Mouse (Mus musculus): ENCODE measurements at regions not wholly inside any gene's neighbourhood (a gene's known extent, or its start where the extent isn't known, plus 50 kb on each side); places are given as distances from the start of the nearest gene placed in this dataset.

GRCm38 (mm10) chr3:39357012-39357411, 470.3 kb downstream of the Fat4 start:
- H3K36me3 ChIP-seq (ENCODE audit: control insufficient read depth, insufficient read depth, low read length, poor library complexity, severe bottlenecking): no peaks in the 10 kb centered on the region
- H3K4me1 ChIP-seq (ENCODE audit: control insufficient read depth, insufficient read depth, low read length): no peaks in the 10 kb centered on the region
- H3K27ac ChIP-seq (ENCODE audit: insufficient read depth, low read length): no peak overlapping the region
- H3K9me3 ChIP-seq (replicated peaks; ENCODE audit: control insufficient read depth, insufficient read depth, low read length, poor library complexity, severe bottlenecking): no peaks in the 10 kb centered on the region
- H3K27me3 ChIP-seq (ENCODE audit: control insufficient read depth, insufficient read depth, low read length, poor library complexity, severe bottlenecking): no peaks in the 10 kb centered on the region
- no peak overlapping the region for H3K4me3 ChIP-seq (ENCODE audit: low read depth, low read length)
- TF ChIP-seq POLR2A (IDR thresholded peaks at IDR 0.05; ENCODE audit: insufficient read depth, low read length) (no peak), CTCF (IDR thresholded peaks at IDR 0.05; ENCODE audit: low read depth, low read length) (no peak), EP300 (IDR thresholded peaks at IDR 0.05; ENCODE audit: insufficient read depth, low read depth, low read length) (no peak)
- H3K9ac ChIP-seq (ENCODE audit: low read depth, poor library complexity, severe bottlenecking): no peak overlapping the region

- Histone ChIP-seq H3K27ac (ENCODE audit: insufficient read depth, low read length) (no peak overlapping the region), H3K9ac (ENCODE audit: low read depth, poor library complexity, severe bottlenecking) (no peak overlapping the region)
- TF ChIP-seq CTCF (IDR thresholded peaks at IDR 0.05; ENCODE audit: low read depth, low read length) (no peak), EP300 (IDR thresholded peaks at IDR 0.05; ENCODE audit: insufficient read depth, low read depth, low read length) (no peak), POLR2A (IDR thresholded peaks at IDR 0.05; ENCODE audit: insufficient read depth, low read length) (no peak)
Measured at GRCm38 (mm10) chr3:39360278-39360677, 473.5 kb downstream of the Fat4 start.

GRCm38 (mm10) chr3:39370926-39371325, 484.2 kb downstream of the Fat4 start:
- Histone ChIP-seq H3K4me3 (ENCODE audit: low read depth, low read length) (no peak overlapping the region), H3K9ac (ENCODE audit: low read depth, poor library complexity, severe bottlenecking) (no peak overlapping the region), H3K4me1 (ENCODE audit: control insufficient read depth, insufficient read depth, low read length) (no peaks in the 10 kb centered on the region), H3K36me3 (ENCODE audit: control insufficient read depth, insufficient read depth, low read length, poor library complexity, severe bottlenecking) (no peaks in the 10 kb centered on the region), H3K27ac (ENCODE audit: insufficient read depth, low read length) (no peak overlapping the region), H3K9me3 (replicated peaks; ENCODE audit: control insufficient read depth, insufficient read depth, low read length, poor library complexity, severe bottlenecking) (no peaks in the 10 kb centered on the region), H3K27me3 (ENCODE audit: control insufficient read depth, insufficient read depth, low read length, poor library complexity, severe bottlenecking) (no peaks in the 10 kb centered on the region)
- TF ChIP-seq CTCF (IDR thresholded peaks at IDR 0.05; ENCODE audit: low read depth, low read length) (no peak), EP300 (IDR thresholded peaks at IDR 0.05; ENCODE audit: insufficient read depth, low read depth, low read length) (no peak), POLR2A (IDR thresholded peaks at IDR 0.05; ENCODE audit: insufficient read depth, low read length) (no peak)

More at GRCm38 (mm10) chr3:39360278-39360677, 473.5 kb downstream of the Fat4 start:
- no peak overlapping the region for H3K4me3 ChIP-seq (ENCODE audit: low read depth, low read length)
- H3K4me1 ChIP-seq (ENCODE audit: control insufficient read depth, insufficient read depth, low read length): no peaks in the 10 kb centered on the region
- H3K27me3 ChIP-seq (ENCODE audit: control insufficient read depth, insufficient read depth, low read length, poor library complexity, severe bottlenecking): no peaks in the 10 kb centered on the region
- H3K36me3 ChIP-seq (ENCODE audit: control insufficient read depth, insufficient read depth, low read length, poor library complexity, severe bottlenecking): no peaks in the 10 kb centered on the region
- no peaks in the 10 kb centered on the region for H3K9me3 ChIP-seq (replicated peaks; ENCODE audit: control insufficient read depth, insufficient read depth, low read length, poor library complexity, severe bottlenecking)

- Histone ChIP-seq H3K36me3 (ENCODE audit: control insufficient read depth, insufficient read depth, low read length, poor library complexity, severe bottlenecking) (no peaks in the 10 kb centered on the region), H3K27ac (ENCODE audit: insufficient read depth, low read length) (no peak overlapping the region), H3K4me1 (ENCODE audit: control insufficient read depth, insufficient read depth, low read length) (no peaks in the 10 kb centered on the region), H3K4me3 (ENCODE audit: low read depth, low read length) (no peak overlapping the region), H3K27me3 (ENCODE audit: control insufficient read depth, insufficient read depth, low read length, poor library complexity, severe bottlenecking) (no peaks in the 10 kb centered on the region), H3K9me3 (replicated peaks; ENCODE audit: control insufficient read depth, insufficient read depth, low read length, poor library complexity, severe bottlenecking) (no peaks in the 10 kb centered on the region), H3K9ac (ENCODE audit: low read depth, poor library complexity, severe bottlenecking) (no peak overlapping the region)
- TF ChIP-seq CTCF (IDR thresholded peaks at IDR 0.05; ENCODE audit: low read depth, low read length) (no peak), EP300 (IDR thresholded peaks at IDR 0.05; ENCODE audit: insufficient read depth, low read depth, low read length) (no peak), POLR2A (IDR thresholded peaks at IDR 0.05; ENCODE audit: insufficient read depth, low read length) (no peak)
Measured at GRCm38 (mm10) chr3:39372426-39372950, 485.7 kb downstream of the Fat4 start.

DNA sequence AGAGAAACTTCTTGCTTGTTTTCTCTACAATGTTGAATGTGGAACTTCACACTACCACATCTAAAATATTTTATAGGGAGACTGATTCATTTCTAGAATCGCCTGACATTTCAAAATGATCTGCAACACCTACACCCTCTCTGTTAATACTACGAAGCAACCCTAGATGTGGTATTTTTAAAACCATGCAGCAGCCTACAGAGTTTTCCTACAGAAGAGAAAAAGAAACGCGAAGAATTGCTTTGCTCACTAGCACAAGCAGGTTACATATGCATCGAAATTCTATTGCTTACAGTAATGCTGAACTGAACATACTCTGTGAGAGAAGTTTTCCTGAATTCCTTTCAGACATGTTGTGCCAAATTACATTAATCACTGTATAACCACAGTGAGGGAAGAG, 488.7 kb downstream of the Fat4 start:
- H3K4me1 ChIP-seq (ENCODE audit: control insufficient read depth, insufficient read depth, low read length): no peaks in the 10 kb centered on the region
- H3K9ac ChIP-seq (ENCODE audit: low read depth, poor library complexity, severe bottlenecking): no peak overlapping the region
- TF ChIP-seq CTCF (IDR thresholded peaks at IDR 0.05; ENCODE audit: low read depth, low read length) (no peak), EP300 (IDR thresholded peaks at IDR 0.05; ENCODE audit: insufficient read depth, low read depth, low read length) (no peak), POLR2A (IDR thresholded peaks at IDR 0.05; ENCODE audit: insufficient read depth, low read length) (no peak)
- H3K27ac ChIP-seq (ENCODE audit: insufficient read depth, low read length): no peak overlapping the region
- no peaks in the 10 kb centered on the region for H3K36me3 ChIP-seq (ENCODE audit: control insufficient read depth, insufficient read depth, low read length, poor library complexity, severe bottlenecking)
- H3K9me3 ChIP-seq (replicated peaks; ENCODE audit: control insufficient read depth, insufficient read depth, low read length, poor library complexity, severe bottlenecking): no peaks in the 10 kb centered on the region
- no peak overlapping the region for H3K4me3 ChIP-seq (ENCODE audit: low read depth, low read length)
- H3K27me3 ChIP-seq (ENCODE audit: control insufficient read depth, insufficient read depth, low read length, poor library complexity, severe bottlenecking): no peaks in the 10 kb centered on the region

DNA sequence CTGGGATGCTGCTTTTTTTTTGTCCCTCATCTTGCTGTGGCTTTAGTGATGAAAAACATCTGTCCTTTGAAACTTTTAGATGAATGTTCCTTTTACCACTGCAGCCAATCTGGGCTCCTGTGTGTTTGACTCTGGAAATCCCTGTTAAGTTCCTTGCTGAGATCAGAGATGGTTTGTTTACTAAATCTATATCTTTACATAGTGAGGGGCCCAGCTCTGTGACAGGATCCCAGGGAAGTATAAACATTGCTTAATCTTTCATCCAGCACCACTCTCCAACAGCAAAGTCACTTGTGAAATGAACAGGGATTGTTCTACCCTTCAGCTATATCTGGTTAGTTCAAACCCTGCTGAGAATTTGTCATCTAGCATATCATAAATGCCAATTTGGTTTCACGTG, 501.8 kb downstream of the Fat4 start:
- H3K4me3 ChIP-seq (ENCODE audit: low read depth, low read length): no peak overlapping the region
- no peak overlapping the region for H3K27ac ChIP-seq (ENCODE audit: insufficient read depth, low read length)
- H3K9me3 ChIP-seq (replicated peaks; ENCODE audit: control insufficient read depth, insufficient read depth, low read length, poor library complexity, severe bottlenecking): no peaks in the 10 kb centered on the region
- H3K36me3 ChIP-seq (ENCODE audit: control insufficient read depth, insufficient read depth, low read length, poor library complexity, severe bottlenecking): no peaks in the 10 kb centered on the region
- H3K9ac ChIP-seq (ENCODE audit: low read depth, poor library complexity, severe bottlenecking): no peak overlapping the region
- H3K27me3 ChIP-seq (ENCODE audit: control insufficient read depth, insufficient read depth, low read length, poor library complexity, severe bottlenecking): no peaks in the 10 kb centered on the region
- no peaks in the 10 kb centered on the region for H3K4me1 ChIP-seq (ENCODE audit: control insufficient read depth, insufficient read depth, low read length)
- TF ChIP-seq CTCF (IDR thresholded peaks at IDR 0.05; ENCODE audit: low read depth, low read length) (no peak), EP300 (IDR thresholded peaks at IDR 0.05; ENCODE audit: insufficient read depth, low read depth, low read length) (no peak), POLR2A (IDR thresholded peaks at IDR 0.05; ENCODE audit: insufficient read depth, low read length) (no peak)
